Mouse (Mus musculus): Measurements from ENCODE around the gene Cntnap4. TPM values are rescaled to one million over a fixed set of nuclear protein-coding genes. Genes with fewer than 3 reads are reported as not detected.

Cntnap4 gene
- polyA plus RNA-seq, 1 experiment from 2014 or later = 0.23 TPM

GRCm38 (mm10) chr8:112922789-112923188, 352.9 kb downstream of the Cntnap4 start:
- WGBS = 80% methylated on average over 5 of the region's 5 CpGs
- H3K4me1 ChIP-seq (replicated peaks; ENCODE audit: control insufficient read depth, insufficient read depth) = no peaks in the 10 kb centered on the region
- H3K27me3 ChIP-seq (ENCODE audit: control insufficient read depth, insufficient read depth, low read length) = no peaks in the 10 kb centered on the region
- no peaks in the 10 kb centered on the region for H3K9me3 ChIP-seq (ENCODE audit: control insufficient read depth, low read length)
- no peak for ATAC-seq (ENCODE audit: low FRiP score, low TSS enrichment)
- no peak overlapping the region for H3K27ac ChIP-seq (replicated peaks)
- H3K36me3 ChIP-seq (ENCODE audit: control insufficient read depth, insufficient read depth, low read length) = no peaks in the 10 kb centered on the region
- no peak overlapping the region for H3K9ac ChIP-seq (ENCODE audit: low read length)
- no peak for DNase-seq (ENCODE audit: low spot score)
- TF ChIP-seq CTCF (IDR thresholded peaks at IDR 0.05; ENCODE audit: low read depth) (no peak), EP300 (optimal IDR thresholded peaks at IDR 0.05) (no peak)
- H3K4me3 ChIP-seq (ENCODE audit: low read depth, low read length) = no peak overlapping the region
- H3K4me2 ChIP-seq (replicated peaks; ENCODE audit: low read depth) = no peak overlapping the region
